Mouse (Mus musculus) liver, embryonic 16.5 days (tissue): Measurements from ENCODE around the gene Atf1. TPM values are rescaled to one million over a fixed set of nuclear protein-coding genes. Genes with fewer than 3 reads are reported as not detected.

Experiments
- ATAC-seq: fragments of 200-750 bp; cut with Nextera tagmentation; 2 replicates; pipeline ENCODE4 v1.8.0; 2017; ENCODE audit warnings: low read depth, mild to moderate bottlenecking, moderate number of reproducible peaks, moderate library complexity
- H3K27ac ChIP-seq: fragments of 300-500 bp; sonication (generic); 2 replicates; pipeline ENCODE4 v1.5.1; 2014; ENCODE audit warnings: mild to moderate bottlenecking, low read length
- H3K27me3 ChIP-seq: fragments of 300-500 bp; sonication (generic); 2 replicates; pipeline ENCODE4 v1.6.1; 2014; ENCODE audit warnings: low read depth, low read length, mixed read lengths; ENCODE audit not compliant: control insufficient read depth, insufficient read depth
- H3K36me3 ChIP-seq: fragments of 300-500 bp; sonication (generic); 2 replicates; pipeline ENCODE4 v1.6.1; 2014; ENCODE audit warnings: mild to moderate bottlenecking; ENCODE audit not compliant: control insufficient read depth, insufficient read depth
- H3K4me1 ChIP-seq: fragments of 300-500 bp; sonication (generic); 2 replicates; pipeline ENCODE4 v1.6.1; 2014; ENCODE audit warnings: low read depth, low read length, mixed read lengths; ENCODE audit not compliant: control insufficient read depth
- H3K4me2 ChIP-seq: fragments of 300-500 bp; sonication (generic); 2 replicates; pipeline ENCODE4 v1.6.1; 2014; ENCODE audit warnings: low read depth, low read length, mixed read lengths
- H3K4me3 ChIP-seq: fragments of 300-500 bp; sonication (generic); 2 replicates; pipeline ENCODE4 v1.5.1; 2014; ENCODE audit warnings: low read depth, mild to moderate bottlenecking, low read length
- H3K9ac ChIP-seq: fragments of 300-500 bp; sonication (generic); 2 replicates; pipeline ENCODE4 v1.6.1; 2014; ENCODE audit warnings: low read depth, low read length
- H3K9me3 ChIP-seq: fragments of 300-500 bp; sonication (generic); replicated peaks from 2 replicates; pipeline ENCODE4 v1.6.1; 2016; ENCODE audit warnings: low read length; ENCODE audit not compliant: control insufficient read depth
- WGBS: fragments of 180-500 bp; shearing (Covaris S2); extraction: QIAGEN DNeasy Blood & Tissue Kit; methylation state at CpG from one replicate; pipeline ENCODE4 v1.1.7; 2014; ENCODE audit not compliant: insufficient replicate concordance; 5-methylcytosine and 5-hydroxymethylcytosine counted together
- polyA plus RNA-seq: library from polyadenylated mRNA; unstranded; fragments of >200 nt; fragmentation: Nextera tagmentation; extraction: Ambion mirVana; gene quantifications from 2 replicates; pipeline ENCODE4 v1.2.1, GENCODE M21; 2015

Atf1 gene
- 28.6 and 31.4 TPM in 2 replicates for polyA plus RNA-seq

GRCm38 (mm10) chr15:100227663-100228534 lies at the start of gene Atf1:
TSS of gene Atf1 (plus strand) at chr15:100227819.
- Histone ChIP-seq H3K27me3 (no peaks in the 10 kb centered on the region), H3K4me1 (peaks cover 45% of the 10 kb centered on the region), H3K4me2 (peak within 1 kb of the TSS; percentile 79), H3K9me3 (no peaks in the 10 kb centered on the region), H3K9ac (peak within 1 kb of the TSS; percentile 95), H3K4me3 (peak within 1 kb of the TSS; percentile 87), H3K27ac (peak within 1 kb of the TSS; percentile 97), H3K36me3 (peaks cover 2% of the 10 kb centered on the region; the same call in 1 of the 2 replicates)
- ATAC-seq: peak; percentile 72
- WGBS: under 1% methylated on average over 77 of the region's 133 CpGs

DNA sequence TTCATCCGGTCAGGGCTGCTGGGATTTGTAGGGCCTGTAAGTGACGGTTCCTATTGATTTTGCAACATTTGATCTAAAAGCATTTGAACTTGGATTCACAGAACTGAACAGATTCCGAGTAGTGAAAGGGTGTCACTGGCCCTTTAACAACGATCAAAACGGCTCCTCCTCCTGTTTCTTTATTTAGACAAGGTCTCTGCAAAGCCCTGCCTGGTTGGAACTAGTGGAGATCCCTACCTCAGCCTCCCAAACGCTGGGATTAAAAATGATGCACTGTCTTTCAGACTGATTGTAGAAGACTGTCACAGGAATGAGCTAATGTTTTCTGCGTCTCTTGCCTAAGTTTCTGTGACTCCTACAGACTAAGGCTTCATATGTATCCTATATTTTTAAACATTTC lies 49.1 kb upstream of the Atf1 start:
- Histone ChIP-seq H3K4me3 (no peak overlapping the region), H3K4me1 (no peaks in the 10 kb centered on the region), H3K36me3 (peaks cover 6% of the 10 kb centered on the region), H3K27ac (no peak overlapping the region), H3K9me3 (no peaks in the 10 kb centered on the region), H3K9ac (no peak overlapping the region), H3K4me2 (no peak overlapping the region), H3K27me3 (no peaks in the 10 kb centered on the region)
- WGBS: 52% methylated on average over 7 of the region's 7 CpGs
- ATAC-seq: no peak

DNA sequence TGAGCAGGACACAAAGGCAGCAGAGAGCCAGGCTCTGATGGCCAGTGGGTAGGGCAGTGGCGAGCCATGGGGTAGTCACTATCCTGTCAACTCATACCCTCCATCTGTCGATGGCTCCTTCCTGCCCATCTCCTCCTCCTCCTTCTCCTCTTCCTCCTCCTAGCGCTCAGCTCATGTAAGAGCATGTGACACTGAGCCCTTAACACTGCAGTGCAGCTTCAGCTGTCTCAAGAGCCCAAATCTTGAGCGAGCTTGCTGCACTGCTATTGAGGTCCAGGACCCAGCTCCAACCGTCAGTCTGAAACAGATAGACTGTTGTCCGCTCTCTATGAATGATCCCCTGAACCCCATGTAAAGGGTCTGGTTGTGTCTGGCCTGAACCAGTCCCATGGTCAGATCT lies 47.9 kb upstream of the Atf1 start:
- 74% methylated on average over 6 of the region's 6 CpGs for WGBS
- peaks cover 4% of the 10 kb centered on the region; the same call in 1 of the 2 replicates for H3K36me3 ChIP-seq
- ATAC-seq: no peak

GRCm38 (mm10) chr15:100180221-100180620 lies 47.4 kb upstream of the Atf1 start:
- 69% methylated on average over 4 of the region's 4 CpGs for WGBS
- H3K27ac ChIP-seq: no peak overlapping the region
- H3K36me3 ChIP-seq: peaks cover under 1% of the 10 kb centered on the region; the same call in 1 of the 2 replicates
- no peak for ATAC-seq
- no peak overlapping the region for H3K4me3 ChIP-seq
- no peaks in the 10 kb centered on the region for H3K9me3 ChIP-seq
- no peak overlapping the region for H3K9ac ChIP-seq
- H3K4me2 ChIP-seq: no peak overlapping the region
- H3K4me1 ChIP-seq: no peaks in the 10 kb centered on the region
- H3K27me3 ChIP-seq: no peaks in the 10 kb centered on the region

More for the DNA sequence above, 47.9 kb upstream of the Atf1 start:
- Histone ChIP-seq H3K27ac (no peak overlapping the region), H3K9me3 (no peaks in the 10 kb centered on the region), H3K4me3 (no peak overlapping the region), H3K27me3 (no peaks in the 10 kb centered on the region), H3K4me1 (no peaks in the 10 kb centered on the region), H3K4me2 (no peak overlapping the region), H3K9ac (no peak overlapping the region)

DNA sequence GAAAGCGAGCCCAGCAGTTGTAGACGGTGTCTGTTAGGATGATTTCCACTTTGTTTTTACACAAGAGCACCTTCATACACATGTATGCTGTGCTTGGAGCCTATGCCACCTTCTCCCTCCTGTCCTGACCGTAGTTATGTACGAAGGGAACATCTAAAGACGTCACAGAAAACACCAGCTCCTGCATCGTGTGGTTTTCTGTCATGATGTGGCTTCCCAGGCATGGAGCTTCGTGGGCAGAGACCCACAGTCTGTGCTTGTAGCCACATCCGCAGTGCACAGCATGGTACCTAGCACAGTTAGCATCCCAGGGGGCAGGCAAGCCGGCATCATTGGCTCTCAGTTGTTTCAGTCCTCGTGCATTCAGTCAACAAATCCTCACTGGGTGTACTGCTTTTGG lies 45.8 kb upstream of the Atf1 start:
- Histone ChIP-seq H3K4me2 (no peak overlapping the region), H3K27me3 (no peaks in the 10 kb centered on the region), H3K27ac (no peak overlapping the region), H3K9ac (no peak overlapping the region), H3K4me3 (no peak overlapping the region), H3K4me1 (no peaks in the 10 kb centered on the region), H3K36me3 (no peaks in the 10 kb centered on the region; the same call in 1 of the 2 replicates), H3K9me3 (no peaks in the 10 kb centered on the region)
- WGBS: 75% methylated on average over 10 of the region's 10 CpGs
- ATAC-seq: no peak

DNA sequence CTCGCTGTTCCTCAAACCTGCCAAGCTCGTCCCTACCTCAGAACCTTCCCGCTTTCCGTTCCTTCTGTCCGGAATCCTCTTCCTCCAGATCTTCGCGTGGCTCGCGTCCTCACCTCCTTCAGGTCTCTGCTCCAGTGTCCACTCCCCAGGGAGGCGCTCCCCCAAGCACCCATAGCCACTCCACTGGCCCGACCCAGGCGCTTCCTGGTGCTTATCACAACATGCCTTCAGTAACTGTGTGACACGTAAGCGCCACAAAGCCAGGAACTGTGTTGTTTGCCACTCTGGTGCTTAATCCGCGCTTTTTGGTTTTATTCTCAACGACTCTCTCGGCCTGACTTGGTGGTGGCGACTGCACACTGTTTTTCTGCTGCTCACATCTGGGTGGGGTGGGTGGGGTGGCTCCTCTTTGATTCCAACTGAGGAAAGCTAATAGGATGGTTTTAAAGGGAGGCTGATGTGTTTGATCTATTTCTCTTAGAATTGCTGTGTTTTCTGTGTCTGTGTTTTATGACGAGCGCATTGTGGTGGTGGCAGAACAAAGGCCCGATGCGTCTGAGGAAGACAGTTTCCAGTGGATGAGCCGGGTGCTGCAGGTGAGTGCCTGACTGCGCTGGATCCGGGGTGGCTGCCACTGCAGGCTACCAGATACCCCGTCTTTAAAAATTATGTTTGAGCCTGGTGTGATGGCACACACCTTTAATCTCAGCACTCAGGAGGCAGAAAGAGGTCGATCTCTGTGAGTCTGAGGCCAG lies 44.9 kb upstream of the Atf1 start:
- no peak overlapping the region for H3K4me2 ChIP-seq
- WGBS: 78% methylated on average over 28 of the region's 28 CpGs
- ATAC-seq: no peak

DNA sequence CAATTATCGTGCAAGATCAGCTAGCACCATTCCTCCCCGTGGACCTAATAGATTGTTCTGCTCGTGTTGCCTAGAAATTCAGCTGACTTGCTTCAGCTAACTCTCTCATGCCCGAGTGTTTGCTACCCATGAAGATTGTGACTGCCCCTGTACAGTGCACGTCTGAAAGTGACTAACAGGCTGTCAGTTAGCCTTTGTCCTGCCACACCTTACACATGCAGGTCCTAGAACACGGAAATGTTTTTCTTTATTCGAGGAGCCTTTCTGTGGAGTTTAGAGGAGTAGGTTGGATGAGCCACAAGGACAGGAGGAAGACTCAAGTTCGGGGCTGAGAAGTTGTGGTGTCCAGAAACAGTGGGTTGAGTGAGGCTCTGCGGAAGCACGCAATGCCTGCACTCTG lies 44.1 kb upstream of the Atf1 start:
- H3K9ac ChIP-seq: no peak overlapping the region
- ATAC-seq: no peak
- no peaks in the 10 kb centered on the region for H3K9me3 ChIP-seq
- no peaks in the 10 kb centered on the region for H3K4me1 ChIP-seq
- H3K27ac ChIP-seq: no peak overlapping the region
- H3K4me2 ChIP-seq: no peak overlapping the region
- no peaks in the 10 kb centered on the region for H3K27me3 ChIP-seq
- no peak overlapping the region for H3K4me3 ChIP-seq
- H3K36me3 ChIP-seq: peaks cover 2% of the 10 kb centered on the region
- 73% methylated on average over 10 of the region's 10 CpGs for WGBS

More for the DNA sequence above, 44.9 kb upstream of the Atf1 start:
- peaks cover 2% of the 10 kb centered on the region for H3K36me3 ChIP-seq
- no peak overlapping the region for H3K4me3 ChIP-seq
- H3K9ac ChIP-seq: no peak overlapping the region
- no peak overlapping the region for H3K27ac ChIP-seq
- no peaks in the 10 kb centered on the region for H3K27me3 ChIP-seq
- H3K4me1 ChIP-seq: no peaks in the 10 kb centered on the region
- H3K9me3 ChIP-seq: no peaks in the 10 kb centered on the region

DNA sequence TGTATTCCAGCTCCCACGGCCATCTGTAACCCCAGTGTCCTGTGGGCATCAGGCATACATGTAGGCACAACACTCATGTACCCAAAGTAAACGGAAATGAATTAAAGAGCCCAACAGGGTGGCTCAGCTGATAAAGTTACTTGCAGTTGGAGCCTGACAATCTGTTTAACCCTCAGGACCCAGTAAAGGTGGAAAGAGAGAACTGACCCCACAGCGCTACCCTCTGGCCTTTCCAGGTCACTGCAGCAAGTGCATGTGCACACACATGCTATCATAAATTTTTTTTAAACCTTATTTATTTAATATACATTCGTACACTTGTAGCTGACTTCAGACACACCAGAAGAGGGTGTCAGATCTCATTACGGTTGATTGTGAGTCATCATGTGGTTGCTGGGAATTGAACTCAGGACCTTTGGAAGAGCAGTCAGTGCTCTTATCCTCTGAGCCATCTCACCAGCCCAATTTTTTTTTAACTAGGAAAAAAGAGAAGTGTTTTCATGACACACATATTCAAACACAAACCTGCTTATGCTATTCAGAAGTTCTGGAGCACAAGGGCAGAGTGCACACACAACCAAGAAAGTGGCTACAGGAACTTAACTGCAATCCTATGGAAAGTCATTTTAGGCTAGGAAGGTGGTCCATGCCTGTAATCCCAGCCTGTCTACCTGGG lies 42.7 kb upstream of the Atf1 start:
- Histone ChIP-seq H3K36me3 (peaks cover 2% of the 10 kb centered on the region), H3K9me3 (no peaks in the 10 kb centered on the region), H3K27me3 (no peaks in the 10 kb centered on the region), H3K4me1 (no peaks in the 10 kb centered on the region), H3K27ac (no peak overlapping the region), H3K9ac (no peak overlapping the region), H3K4me2 (no peak overlapping the region), H3K4me3 (no peak overlapping the region)
- WGBS: 66% methylated on average over 5 of the region's 5 CpGs
- no peak for ATAC-seq
